Mouse (Mus musculus) brain, adult 2 months (tissue): Measurements from ENCODE around the gene Tmem63c.

Source experiments
- DNase-seq: peaks from one replicate; pipeline ENCODE4 v3.0.0; 2011; ENCODE audit warnings: low read depth, low spot score

The Tmem63c gene

GRCm38 (mm10) chr12:87000840-87001176, 20.3 kb upstream of the Tmem63c start:
- no peak for DNase-seq

GRCm38 (mm10) chr12:87002209-87002608, 18.9 kb upstream of the Tmem63c start:
- DNase-seq, result no peak

GRCm38 (mm10) chr12:87002815-87003214, 18.3 kb upstream of the Tmem63c start:
- no peak for DNase-seq

GRCm38 (mm10) chr12:87003606-87004005, 17.5 kb upstream of the Tmem63c start:
- DNase-seq, result no peak

- no peak for DNase-seq
These were observed 16.5 kb upstream of the Tmem63c start for GRCm38 (mm10) chr12:87004596-87004995.

GRCm38 (mm10) chr12:87017041-87017440, 4.1 kb upstream of the Tmem63c start:
- DNase-seq, result no peak

GRCm38 (mm10) chr12:87018756-87019155, 2.4 kb upstream of the Tmem63c start:
- DNase-seq, result peak; percentile 65

- no peak for DNase-seq
These were observed 866 bp downstream of the Tmem63c start for GRCm38 (mm10) chr12:87022006-87022405.

- no peak for DNase-seq
These were observed 2.3 kb downstream of the Tmem63c start for GRCm38 (mm10) chr12:87023456-87023855.

- DNase-seq, result peak; percentile 93
These were observed 5.2 kb downstream of the Tmem63c start for GRCm38 (mm10) chr12:87026109-87026870.

- no peak for DNase-seq
These were observed 5.7 kb downstream of the Tmem63c start for GRCm38 (mm10) chr12:87026871-87027240.

- DNase-seq, result peak; percentile 40
These were observed 6.3 kb downstream of the Tmem63c start for GRCm38 (mm10) chr12:87027391-87027790.

GRCm38 (mm10) chr12:87028068-87028467, 6.9 kb downstream of the Tmem63c start:
- peak; percentile 56 for DNase-seq

GRCm38 (mm10) chr12:87029251-87029976, 8.3 kb downstream of the Tmem63c start:
- peak; percentile 92 for DNase-seq

- no peak for DNase-seq
These were observed 10.1 kb downstream of the Tmem63c start for GRCm38 (mm10) chr12:87031163-87031763.

GRCm38 (mm10) chr12:87036631-87037030, 15.5 kb downstream of the Tmem63c start:
- no peak for DNase-seq

- DNase-seq, result peak; percentile 37
These were observed 19.0 kb downstream of the Tmem63c start for GRCm38 (mm10) chr12:87040166-87040565.

GRCm38 (mm10) chr12:87040857-87041256, 19.7 kb downstream of the Tmem63c start:
- peak; percentile 99 for DNase-seq

- DNase-seq, result peak; percentile 92
These were observed 21.3 kb downstream of the Tmem63c start for GRCm38 (mm10) chr12:87042456-87042855.

- DNase-seq, result peak; percentile 96
These were observed 22.1 kb downstream of the Tmem63c start for GRCm38 (mm10) chr12:87043221-87043620.

GRCm38 (mm10) chr12:87044711-87045110, 23.6 kb downstream of the Tmem63c start:
- peak; percentile 90 for DNase-seq

- no peak for DNase-seq
These were observed 26.4 kb downstream of the Tmem63c start for GRCm38 (mm10) chr12:87047536-87047935.
